Mouse (Mus musculus): ENCODE measurements around the gene Dbh. TPM values are rescaled to one million over a fixed set of nuclear protein-coding genes. Genes with fewer than 3 reads are reported as not detected.

Gene Dbh
- polyA plus RNA-seq, 1 experiment = not detected

DNA sequence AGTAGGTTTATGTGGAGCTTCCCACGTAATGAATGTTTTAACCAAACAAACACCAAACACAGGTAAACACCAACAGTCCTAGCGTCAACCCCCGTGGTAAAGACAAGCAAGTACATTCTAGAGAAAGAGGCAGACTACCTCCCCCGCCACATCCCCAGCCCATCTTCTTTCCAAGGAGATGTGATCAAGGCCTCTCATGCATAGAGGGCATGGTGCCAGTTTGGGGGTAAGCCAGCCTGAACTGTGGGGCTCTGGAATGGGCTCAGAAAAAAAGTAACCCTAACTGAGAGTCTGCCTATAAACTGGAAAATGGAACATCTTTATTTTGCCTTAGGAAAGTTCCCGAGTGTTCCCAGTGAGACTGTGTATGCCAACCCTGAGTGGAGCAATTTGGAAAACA, 29.1 kb upstream of the Dbh start:
- TF ChIP-seq POLR2A (IDR thresholded peaks at IDR 0.05; ENCODE audit: borderline replicate concordance, low read depth, low read length) (no peak), CTCF (IDR thresholded peaks at IDR 0.05; ENCODE audit: low read depth, low read length) (no peak)
- Histone ChIP-seq H3K27ac (ENCODE audit: insufficient read depth, low read depth, low read length) (no peak overlapping the region), H3K4me3 (ENCODE audit: insufficient read depth, low read length) (no peak overlapping the region), H3K4me1 (ENCODE audit: control insufficient read depth, insufficient read depth, low read length) (no peaks in the 10 kb centered on the region)

GRCm38 (mm10) chr2:27136336-27136735, 28.7 kb upstream of the Dbh start:
- Histone ChIP-seq H3K4me3 (ENCODE audit: insufficient read depth, low read length) (no peak overlapping the region), H3K4me1 (ENCODE audit: control insufficient read depth, insufficient read depth, low read length) (no peaks in the 10 kb centered on the region), H3K27ac (ENCODE audit: insufficient read depth, low read depth, low read length) (no peak overlapping the region)
- TF ChIP-seq POLR2A (IDR thresholded peaks at IDR 0.05; ENCODE audit: borderline replicate concordance, low read depth, low read length) (no peak), CTCF (IDR thresholded peaks at IDR 0.05; ENCODE audit: low read depth, low read length) (no peak)

DNA sequence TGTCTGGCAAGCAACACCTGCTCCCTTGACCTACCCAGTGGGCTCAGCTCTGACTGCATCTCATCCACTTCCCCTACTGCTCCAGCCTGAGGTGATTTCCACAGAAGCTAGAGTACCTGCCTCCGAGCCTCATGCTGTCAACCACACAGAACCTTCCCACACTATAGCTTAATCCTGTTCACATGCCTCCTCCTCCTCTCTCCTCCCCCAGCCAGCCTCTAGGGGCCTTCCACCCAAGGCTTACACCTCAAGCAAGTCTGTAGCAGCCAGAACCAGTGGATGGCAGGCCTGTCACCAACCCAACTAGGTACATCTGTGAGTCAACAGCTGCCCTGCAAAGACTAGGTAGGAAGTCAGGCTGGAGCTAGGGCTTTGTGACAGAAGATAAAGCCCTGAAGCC, 28.2 kb upstream of the Dbh start:
- no peaks in the 10 kb centered on the region for H3K4me1 ChIP-seq (ENCODE audit: control insufficient read depth, insufficient read depth, low read length)
- no peak overlapping the region for H3K27ac ChIP-seq (ENCODE audit: insufficient read depth, low read depth, low read length)
- no peak overlapping the region for H3K4me3 ChIP-seq (ENCODE audit: insufficient read depth, low read length)
- TF ChIP-seq POLR2A (IDR thresholded peaks at IDR 0.05; ENCODE audit: borderline replicate concordance, low read depth, low read length) (no peak), CTCF (IDR thresholded peaks at IDR 0.05; ENCODE audit: low read depth, low read length) (no peak)

- Histone ChIP-seq H3K27ac (ENCODE audit: insufficient read depth, low read depth, low read length) (no peak overlapping the region), H3K4me1 (ENCODE audit: control insufficient read depth, insufficient read depth, low read length) (no peaks in the 10 kb centered on the region), H3K4me3 (ENCODE audit: insufficient read depth, low read length) (no peak overlapping the region)
- TF ChIP-seq POLR2A (IDR thresholded peaks at IDR 0.05; ENCODE audit: borderline replicate concordance, low read depth, low read length) (no peak), CTCF (IDR thresholded peaks at IDR 0.05; ENCODE audit: low read depth, low read length) (no peak)
Measured at GRCm38 (mm10) chr2:27138356-27138755, 26.7 kb upstream of the Dbh start.

DNA sequence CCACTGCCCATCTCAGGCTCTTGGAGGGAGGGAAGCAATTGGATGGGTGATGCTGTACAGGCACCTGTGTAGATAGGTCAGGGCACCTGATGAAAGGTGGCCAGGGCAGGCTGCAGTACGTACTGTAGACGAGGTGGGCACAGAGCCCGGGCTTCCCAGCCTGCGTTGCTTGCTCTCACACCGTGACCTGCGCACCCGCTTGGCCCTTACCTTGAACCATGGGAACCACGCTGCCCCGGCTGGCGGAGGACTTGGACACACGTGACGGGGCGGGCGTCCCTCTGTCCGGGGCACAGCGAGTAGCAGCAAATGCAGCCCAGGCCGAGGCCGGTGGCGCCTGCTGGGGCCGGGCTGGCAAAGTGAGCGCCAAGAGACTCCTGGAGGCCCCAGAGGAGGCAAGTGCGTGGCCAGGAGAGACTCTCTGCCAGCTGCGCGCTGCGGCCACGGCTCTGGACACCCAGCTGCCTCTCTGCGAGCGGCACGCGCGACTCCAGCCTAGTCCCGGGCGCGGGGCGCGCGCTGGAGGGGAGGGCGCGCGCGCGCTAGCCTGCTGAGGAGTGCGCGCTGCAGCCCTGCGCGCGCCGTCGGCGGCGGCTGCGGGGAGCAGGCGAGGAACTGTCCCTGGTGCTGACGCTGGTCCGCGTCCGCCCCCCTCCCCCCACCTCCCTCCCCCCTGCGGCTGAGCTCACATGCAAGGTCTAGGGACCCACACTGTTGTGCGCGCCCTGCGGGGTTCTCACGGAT, 22.9 kb upstream of the Dbh start, which contains the start of gene Fam163b:
Fam163b (minus strand) TSS at position 542 of the 744 bp plus-strand sequence.
- Histone ChIP-seq H3K27ac (ENCODE audit: insufficient read depth, low read depth, low read length) (no peak within 1 kb of the TSS), H3K4me1 (ENCODE audit: control insufficient read depth, insufficient read depth, low read length) (no peaks in the 10 kb centered on the region), H3K4me3 (ENCODE audit: insufficient read depth, low read length) (no peak within 1 kb of the TSS)
- no peak for TF ChIP-seq CTCF (IDR thresholded peaks at IDR 0.05; ENCODE audit: low read depth, low read length)
- no peak for TF ChIP-seq POLR2A (IDR thresholded peaks at IDR 0.05; ENCODE audit: borderline replicate concordance, low read depth, low read length)

- Histone ChIP-seq H3K4me1 (ENCODE audit: control insufficient read depth, insufficient read depth, low read length) (no peaks in the 10 kb centered on the region), H3K4me3 (ENCODE audit: insufficient read depth, low read length) (no peak overlapping the region), H3K27ac (ENCODE audit: insufficient read depth, low read depth, low read length) (no peak overlapping the region)
- TF ChIP-seq CTCF (IDR thresholded peaks at IDR 0.05; ENCODE audit: low read depth, low read length) (no peak), POLR2A (IDR thresholded peaks at IDR 0.05; ENCODE audit: borderline replicate concordance, low read depth, low read length) (no peak)
Measured at GRCm38 (mm10) chr2:27144957-27145356, 20.1 kb upstream of the Dbh start.

DNA sequence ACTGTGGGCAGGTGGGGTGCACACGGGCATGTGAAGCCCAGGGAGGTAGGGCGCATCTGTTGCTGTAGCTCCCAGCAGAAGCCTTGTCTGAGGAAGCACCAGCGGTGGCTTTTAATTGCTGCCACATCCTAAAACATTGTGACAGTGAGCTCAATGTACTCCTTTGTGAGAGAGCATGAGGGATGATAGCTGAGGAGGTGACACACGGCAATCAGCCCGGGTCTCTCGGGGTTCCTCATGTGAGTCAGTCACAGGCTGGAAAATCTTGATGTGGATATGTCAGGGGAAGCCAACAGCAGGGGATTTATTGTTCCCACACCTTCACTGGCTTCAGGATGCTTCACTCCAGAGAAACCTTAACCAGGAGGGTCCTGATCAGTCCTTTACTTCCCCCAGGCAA, 18.2 kb upstream of the Dbh start:
- no peak for TF ChIP-seq CTCF (IDR thresholded peaks at IDR 0.05; ENCODE audit: low read depth, low read length)
- no peak for TF ChIP-seq POLR2A (IDR thresholded peaks at IDR 0.05; ENCODE audit: borderline replicate concordance, low read depth, low read length)
- H3K27ac ChIP-seq (ENCODE audit: insufficient read depth, low read depth, low read length) = no peak overlapping the region
- H3K4me3 ChIP-seq (ENCODE audit: insufficient read depth, low read length) = no peak overlapping the region
- H3K4me1 ChIP-seq (ENCODE audit: control insufficient read depth, insufficient read depth, low read length) = no peaks in the 10 kb centered on the region

DNA sequence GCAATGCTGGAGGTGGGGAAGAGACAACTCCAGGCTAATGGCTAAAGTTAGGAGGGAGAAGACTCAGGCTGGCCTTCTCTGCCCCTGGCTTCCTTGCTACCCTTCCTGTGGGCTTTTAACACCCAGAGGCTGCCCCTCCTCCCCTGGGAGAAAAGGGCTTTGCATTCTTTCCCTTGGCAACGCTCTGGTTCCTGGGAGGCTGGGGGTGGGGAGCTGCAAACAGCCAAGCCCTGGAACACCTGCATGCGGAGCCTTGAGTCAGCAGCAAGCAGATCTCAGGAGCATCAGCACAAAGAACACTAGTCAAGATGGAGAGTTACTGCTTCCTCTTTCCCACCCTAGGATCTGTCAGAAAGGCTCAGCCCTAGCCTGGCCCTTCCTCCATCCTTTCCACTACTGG, 15.6 kb upstream of the Dbh start:
- no peak overlapping the region for H3K4me3 ChIP-seq (ENCODE audit: insufficient read depth, low read length)
- TF ChIP-seq CTCF (IDR thresholded peaks at IDR 0.05; ENCODE audit: low read depth, low read length) (no peak), POLR2A (IDR thresholded peaks at IDR 0.05; ENCODE audit: borderline replicate concordance, low read depth, low read length) (no peak)
- H3K4me1 ChIP-seq (ENCODE audit: control insufficient read depth, insufficient read depth, low read length) = no peaks in the 10 kb centered on the region
- H3K27ac ChIP-seq (ENCODE audit: insufficient read depth, low read depth, low read length) = no peak overlapping the region

DNA sequence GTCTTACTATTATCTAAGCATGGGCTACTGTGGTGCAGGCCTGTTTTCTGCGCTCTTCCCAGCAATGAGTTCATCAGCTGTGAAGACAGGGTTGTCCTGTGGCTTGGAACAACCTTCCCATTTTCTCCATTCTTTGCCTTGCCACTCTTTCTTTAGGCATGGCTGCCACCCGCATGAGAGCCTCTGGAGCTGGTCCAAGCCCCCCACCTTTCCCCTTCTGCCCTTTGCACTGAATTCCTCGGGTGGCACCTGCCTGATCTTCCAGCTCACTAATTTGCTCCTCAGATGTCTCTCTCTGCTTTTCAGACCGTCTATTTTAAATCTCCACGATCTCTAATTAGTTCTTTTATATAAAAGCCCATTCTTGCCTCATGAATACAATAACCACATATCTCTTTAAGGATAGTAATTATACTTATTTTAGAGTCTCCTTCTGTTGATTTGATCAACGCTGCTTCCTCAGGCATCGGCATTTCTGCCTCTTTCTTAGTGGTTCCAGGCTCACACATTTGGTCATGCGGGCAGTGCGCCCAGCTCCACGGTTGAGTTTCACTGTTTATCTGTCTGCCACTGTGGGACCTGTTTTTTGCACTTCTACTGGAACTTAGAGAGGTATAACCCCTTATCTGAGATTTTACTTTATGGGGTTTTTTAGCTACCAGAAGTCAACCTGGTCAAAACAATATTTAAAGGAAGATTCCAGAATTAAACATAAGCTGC, 10.4 kb upstream of the Dbh start:
- TF ChIP-seq POLR2A (IDR thresholded peaks at IDR 0.05; ENCODE audit: borderline replicate concordance, low read depth, low read length) (no peak), CTCF (IDR thresholded peaks at IDR 0.05; ENCODE audit: low read depth, low read length) (no peak)
- Histone ChIP-seq H3K4me3 (ENCODE audit: insufficient read depth, low read length) (no peak overlapping the region), H3K27ac (ENCODE audit: insufficient read depth, low read depth, low read length) (no peak overlapping the region), H3K4me1 (ENCODE audit: control insufficient read depth, insufficient read depth, low read length) (no peaks in the 10 kb centered on the region)

GRCm38 (mm10) chr2:27156596-27156995, 8.4 kb upstream of the Dbh start:
- Histone ChIP-seq H3K4me3 (ENCODE audit: insufficient read depth, low read length) (no peak overlapping the region), H3K27ac (ENCODE audit: insufficient read depth, low read depth, low read length) (no peak overlapping the region), H3K4me1 (ENCODE audit: control insufficient read depth, insufficient read depth, low read length) (no peaks in the 10 kb centered on the region)
- TF ChIP-seq POLR2A (IDR thresholded peaks at IDR 0.05; ENCODE audit: borderline replicate concordance, low read depth, low read length) (no peak), CTCF (IDR thresholded peaks at IDR 0.05; ENCODE audit: low read depth, low read length) (no peak)
